Mouse (Mus musculus): ENCODE measurements around the gene Plekha5. TPM values are rescaled to one million over a fixed set of nuclear protein-coding genes. Genes with fewer than 3 reads are reported as not detected.
"Not testable (repeated sequence)": the region's sequence is repeated elsewhere in the genome, so short reads cannot be mapped to it uniquely, and the experiment has no call there.

Gene Plekha5
- total and polyA plus RNA-seq, 2 experiments from 2014 or later = 29.3 to 37.8 TPM

DNA sequence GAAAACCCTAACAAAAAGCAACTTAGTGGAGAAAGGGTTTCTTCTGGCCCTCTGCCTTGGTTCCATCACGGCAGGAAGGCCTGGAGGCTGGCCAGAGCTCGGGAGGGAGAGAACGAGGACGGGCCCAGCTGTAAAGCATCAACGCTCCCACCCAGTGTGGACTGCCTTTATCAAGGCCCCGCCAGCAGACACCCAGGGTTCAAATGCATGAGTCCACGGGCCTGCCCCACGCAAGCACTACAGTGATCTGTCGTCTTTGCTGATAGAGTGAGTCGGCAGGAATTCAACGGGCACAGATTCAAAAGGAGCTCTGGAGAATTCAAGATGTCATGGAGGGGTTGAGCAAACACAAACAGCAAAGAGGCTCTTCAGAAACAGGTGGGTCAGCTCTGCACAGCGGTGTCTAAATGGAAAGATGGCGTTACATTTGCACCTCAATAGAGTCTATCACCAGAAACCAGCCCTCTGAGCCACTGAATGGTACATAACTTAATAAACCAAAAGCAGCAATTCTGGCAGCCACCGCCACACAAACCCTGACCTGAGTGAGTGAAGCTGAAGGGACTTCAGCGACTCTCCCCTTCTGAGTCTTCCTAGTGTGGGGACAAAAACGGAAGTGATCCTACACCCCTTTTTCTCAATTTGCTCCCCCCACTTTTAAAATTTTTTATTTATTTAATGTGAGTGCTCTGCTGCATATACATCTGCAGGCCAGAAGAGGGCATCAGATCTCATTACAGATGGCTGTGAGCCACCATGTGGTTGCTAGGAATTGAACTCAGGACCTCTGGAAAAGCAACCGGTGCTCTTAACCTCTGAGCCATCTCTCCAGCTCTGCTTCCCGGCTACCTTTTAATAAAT, 153.3 kb downstream of the Plekha5 start:
- no peak for DNase-seq (ENCODE audit: low spot score)
- no peak for ATAC-seq
- no peaks in the 10 kb centered on the region for H3K9me3 ChIP-seq (ENCODE audit: low read length)
- no peak overlapping the region for H3K9ac ChIP-seq (replicated peaks; ENCODE audit: low read length)
- TF ChIP-seq CTCF (IDR thresholded peaks at IDR 0.05; ENCODE audit: low read depth) = peak; percentile 43
- H3K4me2 ChIP-seq (ENCODE audit: low read depth, low read length) = no peak overlapping the region
- peaks cover 37% of the 10 kb centered on the region for H3K36me3 ChIP-seq (ENCODE audit: insufficient read depth, low read length)
- no peak overlapping the region for H3K4me3 ChIP-seq (ENCODE audit: low read length)
- WGBS = 62% methylated on average over 18 of the region's 18 CpGs
- no peaks in the 10 kb centered on the region for H3K4me1 ChIP-seq (ENCODE audit: insufficient read depth, low read length)
- H3K27ac ChIP-seq = no peak overlapping the region
- no peaks in the 10 kb centered on the region for H3K27me3 ChIP-seq (ENCODE audit: insufficient read depth, low read length)

GRCm38 (mm10) chr6:140577822-140578170, 153.9 kb downstream of the Plekha5 start:
- Histone ChIP-seq H3K36me3 (ENCODE audit: insufficient read depth, low read length) (peaks cover 31% of the 10 kb centered on the region), H3K4me3 (ENCODE audit: low read length) (no peak overlapping the region), H3K4me2 (ENCODE audit: low read depth, low read length) (no peak overlapping the region), H3K27me3 (ENCODE audit: insufficient read depth, low read length) (no peaks in the 10 kb centered on the region), H3K9ac (replicated peaks; ENCODE audit: low read length) (no peak overlapping the region), H3K27ac (no peak overlapping the region), H3K9me3 (ENCODE audit: low read length) (no peaks in the 10 kb centered on the region), H3K4me1 (ENCODE audit: insufficient read depth, low read length) (no peaks in the 10 kb centered on the region)
- no peak for TF ChIP-seq CTCF (IDR thresholded peaks at IDR 0.05; ENCODE audit: low read depth)
- ATAC-seq = no peak
- WGBS = 90% methylated on average over 4 of the region's 4 CpGs
- DNase-seq (ENCODE audit: low spot score) = no peak

DNA sequence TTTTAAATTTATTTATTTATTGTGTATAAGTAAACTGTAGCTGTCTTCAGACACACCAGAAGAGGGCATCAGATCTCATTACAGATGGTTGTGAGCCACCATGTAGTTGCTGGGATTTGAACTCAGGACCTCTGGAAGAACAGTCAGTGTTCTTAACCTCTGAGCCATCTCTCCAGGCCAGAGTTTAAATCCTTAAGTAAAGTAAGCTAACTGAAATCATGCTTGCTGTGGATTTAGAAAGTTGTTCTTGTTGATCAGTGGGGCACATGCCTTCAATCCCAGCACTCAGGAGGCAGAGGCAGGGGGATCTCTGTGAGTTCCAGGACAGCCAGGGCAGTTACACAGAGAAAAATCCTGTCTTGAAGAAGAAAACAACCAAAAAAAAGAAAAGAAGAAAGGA, 155.1 kb downstream of the Plekha5 start:
- ATAC-seq; H3K4me3 ChIP-seq (ENCODE audit: low read length); DNase-seq (ENCODE audit: low spot score); H3K27ac ChIP-seq; H3K9ac ChIP-seq (replicated peaks; ENCODE audit: low read length); H3K4me1 ChIP-seq (ENCODE audit: insufficient read depth, low read length); H3K27me3 ChIP-seq (ENCODE audit: insufficient read depth, low read length); H3K4me2 ChIP-seq (ENCODE audit: low read depth, low read length); H3K9me3 ChIP-seq (ENCODE audit: low read length): not testable (repeated sequence)
- H3K36me3 ChIP-seq (ENCODE audit: insufficient read depth, low read length) = peaks cover 27% of the 10 kb centered on the region

DNA sequence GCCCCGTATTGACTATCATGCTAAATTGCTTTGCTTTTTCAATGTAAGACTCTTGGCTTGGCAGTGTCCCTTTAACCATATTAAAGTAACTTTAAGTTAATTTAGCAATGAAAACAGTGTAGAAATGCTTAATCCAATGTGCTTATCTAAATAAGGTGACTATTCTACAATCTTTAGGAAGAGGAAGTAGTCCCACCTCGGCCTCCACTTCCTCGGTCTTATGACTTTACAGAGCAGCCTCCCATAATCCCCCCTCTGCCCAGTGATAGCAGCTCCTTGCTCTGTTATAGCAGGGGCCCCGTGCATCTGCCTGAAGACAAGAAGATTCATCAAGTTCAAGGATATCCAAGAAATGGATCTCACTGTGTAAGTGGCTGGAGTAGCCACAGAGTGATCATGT, 156.3 kb downstream of the Plekha5 start:
- no peak overlapping the region for H3K9ac ChIP-seq (replicated peaks; ENCODE audit: low read length)
- peaks cover 18% of the 10 kb centered on the region; the same call in 1 of the 2 replicates for H3K36me3 ChIP-seq (ENCODE audit: insufficient read depth, low read length)
- DNase-seq (ENCODE audit: low spot score) = no peak
- ATAC-seq = no peak
- no peak overlapping the region for H3K4me2 ChIP-seq (ENCODE audit: low read depth, low read length)
- no peaks in the 10 kb centered on the region for H3K9me3 ChIP-seq (ENCODE audit: low read length)
- no peak for TF ChIP-seq CTCF (IDR thresholded peaks at IDR 0.05; ENCODE audit: low read depth)
- 88% methylated on average over 4 of the region's 4 CpGs for WGBS
- no peak overlapping the region for H3K27ac ChIP-seq
- H3K4me3 ChIP-seq (ENCODE audit: low read length) = no peak overlapping the region
- no peaks in the 10 kb centered on the region for H3K27me3 ChIP-seq (ENCODE audit: insufficient read depth, low read length)
- no peaks in the 10 kb centered on the region for H3K4me1 ChIP-seq (ENCODE audit: insufficient read depth, low read length)

DNA sequence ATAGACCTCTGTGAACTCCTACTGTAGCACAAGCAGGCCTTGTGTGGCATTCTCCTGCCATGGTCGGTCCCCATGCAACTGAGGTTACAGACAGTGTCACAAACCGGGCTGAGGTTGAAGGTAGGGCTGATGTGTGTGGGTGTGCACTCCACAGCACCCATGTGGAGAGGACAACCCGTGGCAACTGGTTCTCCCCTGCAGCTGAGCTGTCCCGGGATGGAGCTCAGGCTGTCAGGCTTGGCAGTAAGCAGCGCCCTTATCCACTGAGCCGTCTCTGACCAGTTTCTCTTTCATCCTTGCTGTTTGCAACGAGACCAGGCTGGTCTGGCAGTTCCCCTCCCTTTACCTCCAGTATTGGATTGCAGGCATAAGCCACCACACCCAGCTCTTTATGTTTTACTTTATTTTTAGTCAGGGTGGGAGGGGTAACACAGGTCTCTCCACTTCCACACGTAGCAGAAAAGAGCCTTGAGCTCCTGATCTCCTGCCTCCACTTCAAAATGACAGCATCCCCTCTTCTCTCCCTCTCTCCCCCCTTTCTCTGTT, 162.9 kb downstream of the Plekha5 start:
- WGBS = 86% methylated on average over 8 of the region's 8 CpGs
- Histone ChIP-seq H3K27ac (no peak overlapping the region), H3K36me3 (ENCODE audit: insufficient read depth, low read length) (peaks cover 46% of the 10 kb centered on the region), H3K9ac (replicated peaks; ENCODE audit: low read length) (no peak overlapping the region), H3K4me2 (ENCODE audit: low read depth, low read length) (no peak overlapping the region), H3K4me3 (ENCODE audit: low read length) (no peak overlapping the region), H3K27me3 (ENCODE audit: insufficient read depth, low read length) (no peaks in the 10 kb centered on the region), H3K9me3 (ENCODE audit: low read length) (no peaks in the 10 kb centered on the region), H3K4me1 (ENCODE audit: insufficient read depth, low read length) (no peaks in the 10 kb centered on the region)
- TF ChIP-seq CTCF (IDR thresholded peaks at IDR 0.05; ENCODE audit: low read depth) = no peak
- peak; percentile 14; the same call in 1 of the 2 replicates for ATAC-seq
- DNase-seq (ENCODE audit: low spot score) = no peak

- no peak overlapping the region for H3K9ac ChIP-seq (replicated peaks; ENCODE audit: low read length)
- peaks cover 66% of the 10 kb centered on the region for H3K36me3 ChIP-seq (ENCODE audit: insufficient read depth, low read length)
- TF ChIP-seq CTCF (IDR thresholded peaks at IDR 0.05; ENCODE audit: low read depth) = no peak
- H3K27ac ChIP-seq = no peak overlapping the region
- 86% methylated on average over 5 of the region's 5 CpGs for WGBS
- no peak for ATAC-seq
- H3K4me2 ChIP-seq (ENCODE audit: low read depth, low read length) = no peak overlapping the region
- no peak for DNase-seq (ENCODE audit: low spot score)
- H3K4me1 ChIP-seq (ENCODE audit: insufficient read depth, low read length) = no peaks in the 10 kb centered on the region
- H3K4me3 ChIP-seq (ENCODE audit: low read length) = no peak overlapping the region
- H3K9me3 ChIP-seq (ENCODE audit: low read length) = no peaks in the 10 kb centered on the region
- H3K27me3 ChIP-seq (ENCODE audit: insufficient read depth, low read length) = no peaks in the 10 kb centered on the region
These were observed 167.5 kb downstream of the Plekha5 start for GRCm38 (mm10) chr6:140591331-140591730.

DNA sequence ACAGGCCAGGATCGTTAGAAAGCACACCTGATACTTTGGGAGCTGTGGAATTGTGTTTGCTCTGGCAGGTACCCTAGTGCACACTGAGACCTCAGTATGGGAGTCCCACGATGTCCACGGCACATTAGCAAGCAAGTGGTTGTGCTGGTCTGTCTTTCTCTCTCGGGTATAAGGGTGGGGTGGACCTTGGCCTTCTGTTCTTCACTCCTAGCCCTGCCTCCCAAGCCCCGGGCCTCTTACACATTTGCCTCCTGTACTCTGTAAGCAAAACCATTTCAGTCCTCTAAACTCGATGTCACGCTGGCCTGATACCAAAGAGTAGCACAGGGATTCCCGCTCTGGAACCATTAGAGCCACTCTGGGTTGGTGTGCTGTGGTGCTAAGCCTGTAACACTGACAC, 168.9 kb downstream of the Plekha5 start:
- 89% methylated on average over 8 of the region's 8 CpGs for WGBS
- no peak overlapping the region for H3K27ac ChIP-seq
- no peak for DNase-seq (ENCODE audit: low spot score)
- H3K27me3 ChIP-seq (ENCODE audit: insufficient read depth, low read length) = no peaks in the 10 kb centered on the region
- no peaks in the 10 kb centered on the region for H3K9me3 ChIP-seq (ENCODE audit: low read length)
- H3K36me3 ChIP-seq (ENCODE audit: insufficient read depth, low read length) = peaks cover 60% of the 10 kb centered on the region
- H3K9ac ChIP-seq (replicated peaks; ENCODE audit: low read length) = no peak overlapping the region
- no peak overlapping the region for H3K4me3 ChIP-seq (ENCODE audit: low read length)
- H3K4me2 ChIP-seq (ENCODE audit: low read depth, low read length) = no peak overlapping the region
- TF ChIP-seq CTCF (IDR thresholded peaks at IDR 0.05; ENCODE audit: low read depth) = no peak
- ATAC-seq = no peak
- H3K4me1 ChIP-seq (ENCODE audit: insufficient read depth, low read length) = no peaks in the 10 kb centered on the region

Measured in hindbrain, postnatal 0 days (tissue).